10 mouse cellular contexts compared by ENCODE assay signal in genomic region chr4:62944326-62944879, GRCm38 (mm10). TPM values are rescaled to one million over a fixed set of nuclear protein-coding genes. Genes with fewer than 3 reads are reported as not detected.
A peak's percentile ranks its signal among the peaks of the same experiment; 100 is the strongest.
DNase-seq lines count a peak whose midpoint lies in the region; ATAC-seq and TF ChIP-seq lines count a peak whose summit lies in the region.
"Had no signal": no experiment of that assay in that cellular context is flagged by ENCODE, and none has a peak within 500 bp of the region (broad histone marks: within the 10 kb centered on the region; RNA-seq: fewer than 3 reads in every experiment).

No protein-coding gene starts in this region.

- TF ChIP-seq POLR2A in small intestine, adult 2 months (IDR thresholded peaks at IDR 0.05; ENCODE audit: low read depth, low read length), result no peak

- peak; percentile 45 for TF ChIP-seq CTCF in midbrain, postnatal 0 days (IDR thresholded peaks at IDR 0.05)
- peak; percentile 25; the same call in 1 of the 2 replicates for TF ChIP-seq CTCF in small intestine, adult 2 months (IDR thresholded peaks at IDR 0.05; ENCODE audit: extremely low read depth, insufficient read length, insufficient replicate concordance, low read depth, low read length)

- WGBS in midbrain, postnatal 0 days, result 67% methylated on average over 4 of the region's 4 CpGs
- WGBS in midbrain, embryonic 16.5 days, result 73% methylated on average over 4 of the region's 4 CpGs
- WGBS in small intestine, adult 2 months, result 47% methylated on average over 4 of the region's 4 CpGs

- H3K27ac ChIP-seq in midbrain, postnatal 0 days (ENCODE audit: low read depth, low read length), result no peak overlapping the region
- H3K27ac ChIP-seq in midbrain, embryonic 16.5 days (ENCODE audit: low read length), result no peak overlapping the region
- no peak overlapping the region for H3K27ac ChIP-seq in small intestine, adult 2 months (ENCODE audit: insufficient read depth, low read depth, low read length)

- no peak for ATAC-seq in midbrain, postnatal 0 days (ENCODE audit: low FRiP score)
- no peak for ATAC-seq in midbrain, embryonic 16.5 days

- 0 out of 2 replicates have a peak, but pooled peaks cover 3% of the 10 kb centered on the region for H3K27me3 ChIP-seq in midbrain, postnatal 0 days (ENCODE audit: insufficient read depth, low read length)
- H3K27me3 ChIP-seq in midbrain, embryonic 16.5 days (ENCODE audit: control insufficient read depth, insufficient read depth, low read depth, low read length), result no peaks in the 10 kb centered on the region
- no peaks in the 10 kb centered on the region for H3K27me3 ChIP-seq in small intestine, adult 2 months (ENCODE audit: control insufficient read depth, insufficient read depth, low read length)

- DNase-seq in cerebellum, postnatal 14 days, result peak; percentile 27 to 29
- DNase-seq in cerebellum, adult 9-10 months, result no peak
- no peak for DNase-seq in midbrain, postnatal 0 days (ENCODE audit: low spot score)
- peak; percentile 48 for DNase-seq in kidney, adult 9 months
- no peak for DNase-seq in ovary, postnatal 14 days (ENCODE audit: low spot score)
- DNase-seq in frontal cortex, postnatal 36 days (ENCODE audit: low spot score in 2 of 2), result no peak
- DNase-seq: gastrocnemius, postnatal 36 days had no signal

- H3K4me1 ChIP-seq in midbrain, postnatal 0 days (ENCODE audit: insufficient read depth, low read length), result no peaks in the 10 kb centered on the region
- peaks cover 4% of the 10 kb centered on the region; the same call in 1 of the 2 replicates for H3K4me1 ChIP-seq in midbrain, embryonic 16.5 days (ENCODE audit: control insufficient read depth, insufficient read depth, low read length)
- H3K4me1 ChIP-seq in small intestine, adult 2 months (ENCODE audit: control insufficient read depth, insufficient read depth, insufficient read length, low read length), result no peaks in the 10 kb centered on the region

- H3K4me3 ChIP-seq in midbrain, postnatal 0 days (ENCODE audit: low read depth, low read length), result no peak overlapping the region
- no peak overlapping the region for H3K4me3 ChIP-seq in midbrain, embryonic 16.5 days (ENCODE audit: low read depth, low read length)
- no peak overlapping the region for H3K4me3 ChIP-seq in small intestine, adult 2 months (ENCODE audit: low read depth, low read length)
- H3K4me3 ChIP-seq: myocyte had no signal

- no peaks in the 10 kb centered on the region for H3K9me3 ChIP-seq in midbrain, postnatal 0 days (ENCODE audit: low read length)
- no peaks in the 10 kb centered on the region for H3K9me3 ChIP-seq in midbrain, embryonic 16.5 days (replicated peaks; ENCODE audit: control insufficient read depth, low read length, poor library complexity, severe bottlenecking)

- H3K36me3 ChIP-seq in midbrain, postnatal 0 days (ENCODE audit: insufficient read depth, low read length), result no peaks in the 10 kb centered on the region
- no peaks in the 10 kb centered on the region for H3K36me3 ChIP-seq in midbrain, embryonic 16.5 days (ENCODE audit: control insufficient read depth, insufficient read depth, low read length)
- no peaks in the 10 kb centered on the region for H3K36me3 ChIP-seq in small intestine, adult 2 months (ENCODE audit: control insufficient read depth, insufficient read depth, low read length)

- H3K4me2 ChIP-seq in midbrain, postnatal 0 days (ENCODE audit: low read depth, low read length, poor library complexity, severe bottlenecking), result no peak overlapping the region
- no peak overlapping the region for H3K4me2 ChIP-seq in midbrain, embryonic 16.5 days (ENCODE audit: low read length)

- H3K9ac ChIP-seq in midbrain, postnatal 0 days (replicated peaks; ENCODE audit: low read length, poor library complexity, severe bottlenecking), result no peak overlapping the region
- H3K9ac ChIP-seq in midbrain, embryonic 16.5 days (ENCODE audit: low read depth, low read length), result no peak overlapping the region

RNA-seq across cellular contexts. Expression of gene Zfp618, which starts 21.0 kb away (rescaled TPM):
- 32.4 and 36.6 TPM in 2 replicates for total RNA-seq in midbrain, postnatal 0 days (2014; rRNA removed)
- 18.2 and 20.1 TPM in 2 replicates for polyA plus RNA-seq in midbrain, postnatal 0 days (2015; fragmentation: Nextera tagmentation; extraction: Ambion mirVana)
- polyA plus RNA-seq in midbrain, embryonic 16.5 days (2015; fragmentation: Nextera tagmentation; extraction: Ambion mirVana), result 29.6 and 34.9 TPM in 2 replicates
- polyA plus RNA-seq in small intestine, adult 2 months (2012; rRNA removed), result 0.60 and 1.5 TPM in 2 replicates
- polyA plus RNA-seq: myocyte had no signal

Comparison
In these comparisons a context has a peak if more than half of its experiments do, and no peak if none do; other contexts are left out.
1. DNase-seq: peak in cerebellum, postnatal 14 days (2 of 2) and kidney, adult 9 months (single experiment); none in cerebellum, adult 9-10 months (single experiment), midbrain, postnatal 0 days (single experiment), ovary, postnatal 14 days (single experiment) and frontal cortex, postnatal 36 days (0 of 2).